Mouse (Mus musculus) MN1 (cell line): Measurements from ENCODE around the gene BC037034.

Source experiments
- DNase-seq: peaks from one replicate; pipeline ENCODE4 v3.0.0-alpha.2; 2016; ENCODE audit warnings: low spot score

Gene BC037034

DNA sequence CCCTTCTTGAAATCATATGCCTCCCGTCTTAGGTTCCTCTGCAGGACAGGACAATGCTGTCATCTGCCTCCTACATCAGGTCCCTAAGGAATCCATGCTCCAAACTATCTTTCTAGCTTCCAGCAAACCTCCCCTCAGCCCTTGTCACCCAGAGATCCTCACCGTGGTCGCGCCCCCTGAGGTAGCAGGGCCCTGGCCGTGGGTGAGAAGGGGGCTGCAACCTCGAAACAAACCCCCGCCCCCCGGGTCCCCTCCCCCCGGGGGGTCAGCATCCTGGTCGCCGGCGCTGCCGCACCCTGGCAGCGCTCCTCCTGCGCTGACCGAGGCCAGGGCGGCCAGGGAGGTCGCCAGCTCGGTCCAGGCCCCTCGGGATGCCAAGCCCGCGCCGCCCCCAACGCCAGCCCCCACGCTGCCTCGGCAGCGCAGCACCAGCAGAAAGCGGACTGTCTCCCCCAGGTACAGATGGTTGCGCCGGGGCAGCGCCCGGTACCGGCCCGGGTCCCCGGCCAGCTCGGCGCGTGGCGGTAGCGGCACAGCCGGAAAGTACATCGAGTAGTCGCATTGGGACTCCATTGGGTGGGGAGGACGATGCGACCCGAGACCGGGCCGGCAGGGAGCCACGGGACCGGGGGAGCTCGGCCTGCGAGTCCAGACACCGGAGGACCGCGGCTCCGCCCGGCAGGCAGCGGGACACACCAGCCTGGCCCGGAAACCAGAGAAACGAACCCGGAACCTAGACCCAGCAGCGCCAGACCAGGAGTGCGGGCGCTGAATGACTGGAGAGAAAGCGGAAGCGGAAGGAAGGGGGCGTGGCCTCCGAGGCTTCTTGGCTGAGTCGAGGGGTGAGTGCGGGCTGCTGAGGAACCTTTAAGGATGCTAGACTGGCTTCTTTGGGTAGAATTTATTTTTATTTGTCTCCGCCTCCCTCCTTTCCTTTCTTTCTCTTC lies at the start of gene BC037034:
Gene BC037034, minus strand, starts transcription at position 774 of the 947 bp plus-strand sequence.
- DNase-seq: peak; percentile 92

DNA sequence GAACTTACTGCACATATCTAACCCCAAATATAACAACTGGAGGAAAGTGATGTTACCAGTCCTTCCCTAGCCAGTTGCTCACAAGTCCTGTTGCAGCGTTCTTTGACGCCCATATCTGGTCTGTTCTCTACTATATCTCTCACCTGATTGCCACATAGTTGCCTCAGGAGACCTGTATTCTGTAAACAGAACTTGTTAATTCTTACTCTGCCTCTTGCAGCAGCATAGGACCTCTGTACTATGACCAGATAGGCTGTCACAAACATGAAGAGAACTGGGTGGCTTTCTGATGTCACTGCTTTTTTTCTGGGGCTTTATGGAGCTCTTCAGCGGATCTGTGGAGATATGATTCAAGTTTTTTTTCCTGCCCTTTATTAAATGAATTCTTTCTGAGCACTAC lies 49.0 kb upstream of the BC037034 start:
- DNase-seq: no peak

DNA sequence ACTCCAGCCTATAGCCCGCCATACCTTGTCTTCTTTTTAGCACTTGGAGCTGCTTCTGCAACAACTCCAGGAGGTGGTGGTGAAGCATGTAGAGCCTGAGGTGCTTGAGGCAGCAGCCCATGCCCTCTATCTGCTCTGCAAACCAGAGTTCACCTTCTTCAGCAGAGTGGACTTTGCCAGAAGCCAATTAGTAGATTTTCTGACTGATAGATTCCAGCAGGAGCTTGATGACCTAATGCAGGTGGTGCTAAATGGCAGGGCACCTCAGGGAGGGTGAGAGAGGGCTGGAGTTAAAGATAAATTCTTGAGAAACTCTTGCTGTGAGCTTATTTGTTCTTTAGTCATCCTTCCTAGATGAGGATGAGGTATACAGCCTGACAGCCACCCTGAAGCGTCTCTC lies 35.8 kb upstream of the BC037034 start:
- DNase-seq: no peak

DNA sequence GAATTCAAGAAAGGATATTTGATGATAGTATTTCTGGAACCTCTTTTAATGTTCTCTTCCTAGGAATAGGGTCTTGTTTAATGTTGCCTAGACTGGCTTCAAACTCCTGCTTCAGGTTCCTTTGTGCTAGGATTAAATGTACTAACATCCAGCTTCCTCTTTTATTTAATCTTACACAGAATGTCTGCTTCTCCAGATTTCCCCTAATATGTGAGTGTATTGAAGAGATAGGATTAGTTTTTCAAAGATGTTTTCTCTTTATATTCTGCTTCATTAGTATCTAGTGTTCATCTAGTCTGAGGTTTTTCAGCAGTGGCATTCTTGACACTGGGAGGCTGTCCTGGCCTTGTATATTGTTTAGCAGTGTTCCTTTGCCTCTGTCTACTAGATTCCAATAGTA lies 30.3 kb upstream of the BC037034 start:
- DNase-seq: no peak

DNA sequence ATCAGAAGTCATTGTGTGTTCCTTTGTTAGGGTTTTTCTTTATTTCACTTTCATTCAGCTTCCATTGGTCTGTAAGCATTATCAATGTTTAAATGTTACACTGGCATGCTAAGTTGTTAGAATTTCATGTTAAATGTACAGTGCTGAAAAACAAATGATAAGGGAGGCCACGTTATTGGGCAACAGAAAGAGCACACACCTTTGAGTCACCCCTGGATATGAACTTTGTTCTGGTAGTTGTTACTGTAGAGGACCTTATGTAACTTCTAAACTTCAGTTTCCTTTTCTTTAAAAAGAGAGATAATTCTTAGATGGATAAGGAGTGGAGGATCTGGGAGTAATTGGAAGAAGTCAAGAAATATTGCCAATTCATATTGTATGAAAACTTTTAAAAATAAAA lies 27.8 kb upstream of the BC037034 start:
- DNase-seq: no peak

DNA sequence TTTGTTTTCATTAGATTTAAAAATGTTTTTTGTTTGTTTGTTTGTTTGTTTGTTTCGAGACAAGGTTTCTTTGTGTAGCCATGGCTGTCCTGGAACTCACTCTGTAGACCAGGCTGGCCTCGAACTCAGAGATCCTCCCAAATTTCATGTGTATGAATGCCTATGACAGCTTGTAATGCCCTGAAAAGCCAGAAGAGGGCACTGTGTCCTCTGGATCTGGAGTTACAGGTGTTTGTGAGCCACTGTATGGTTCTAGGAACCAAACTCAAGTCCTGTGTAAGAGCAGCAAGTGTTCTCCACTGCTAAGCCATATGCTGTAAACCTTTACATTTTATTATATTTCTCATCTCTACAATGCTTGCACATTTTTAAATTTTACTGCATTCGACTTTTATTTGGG lies 24.0 kb upstream of the BC037034 start:
- DNase-seq: no peak

DNA sequence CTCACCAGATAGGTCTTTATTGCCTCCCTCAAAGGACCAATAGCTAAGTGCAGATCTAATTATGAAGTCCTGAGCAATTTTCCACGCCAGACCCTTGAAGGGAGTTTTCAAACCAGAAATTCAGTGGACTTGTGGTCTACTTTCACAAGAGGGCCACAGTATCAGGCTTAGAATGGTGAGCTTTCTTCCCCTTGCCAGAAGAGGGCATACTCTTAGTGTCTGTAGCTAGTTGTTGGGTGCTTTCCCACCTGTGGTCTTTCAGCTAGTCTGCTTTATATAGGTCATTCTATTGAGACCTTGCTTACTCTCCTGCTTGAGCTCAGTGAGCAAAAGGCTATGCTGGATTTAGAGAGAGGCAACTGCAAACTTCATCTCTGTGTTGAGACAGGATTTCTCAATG lies 19.7 kb upstream of the BC037034 start:
- DNase-seq: no peak

DNA sequence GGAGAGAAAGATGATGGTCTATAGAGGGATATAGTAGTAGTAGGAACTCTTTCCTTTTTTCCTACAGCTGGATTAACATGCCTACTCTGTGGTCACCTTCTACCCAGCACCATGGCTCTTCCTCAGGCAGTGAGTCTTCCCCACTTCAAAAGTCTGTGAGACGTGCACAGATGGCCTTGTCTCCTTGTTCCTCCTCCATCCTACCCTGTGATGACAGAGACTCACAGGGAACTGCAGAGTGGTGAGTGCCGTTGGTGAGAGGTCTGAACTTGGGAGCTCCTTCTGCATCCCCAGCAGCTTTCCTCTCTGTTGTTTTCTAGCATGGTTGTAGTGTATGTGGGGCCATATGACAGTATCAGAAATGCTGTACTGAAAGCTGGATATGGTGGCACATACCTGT lies 18.0 kb upstream of the BC037034 start:
- DNase-seq: no peak

DNA sequence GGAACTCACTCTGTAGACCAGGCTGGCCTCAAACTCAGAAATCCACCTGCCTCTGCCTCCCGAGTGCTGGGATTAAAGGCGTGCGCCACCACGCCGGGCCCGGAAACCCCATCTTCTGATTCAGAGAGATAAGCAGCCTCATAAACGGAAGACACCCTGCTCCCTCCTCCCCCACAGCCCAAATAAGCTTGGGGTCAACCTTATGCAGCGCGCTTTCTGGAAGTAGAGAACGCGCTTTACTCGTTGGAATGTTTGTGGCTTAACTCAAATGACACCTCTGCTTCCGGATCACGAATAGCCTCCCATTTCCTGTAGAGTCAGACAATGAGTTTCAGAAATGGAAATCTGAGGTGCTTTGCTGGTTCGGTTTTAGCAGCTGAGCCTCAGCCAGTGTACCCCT lies 17.0 kb upstream of the BC037034 start:
- no peak for DNase-seq

DNA sequence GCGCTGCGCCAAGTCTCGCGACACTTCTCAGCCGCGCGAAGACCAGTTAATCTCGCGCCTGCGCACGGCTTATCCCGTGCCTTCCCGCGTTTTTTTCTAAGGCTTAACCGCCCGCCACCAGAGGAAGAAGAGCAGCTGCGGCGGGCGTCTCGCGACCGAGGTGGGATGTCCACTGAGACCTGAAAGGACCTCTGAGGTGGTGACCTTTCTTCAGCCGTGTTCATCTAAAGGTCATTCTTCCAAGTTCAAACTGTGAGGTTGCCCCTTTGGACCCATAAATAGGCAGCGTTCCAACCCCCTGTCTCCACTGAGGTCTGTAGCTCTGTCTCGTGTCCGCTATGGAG lies 16.6 kb upstream of the BC037034 start:
- DNase-seq: no peak

DNA sequence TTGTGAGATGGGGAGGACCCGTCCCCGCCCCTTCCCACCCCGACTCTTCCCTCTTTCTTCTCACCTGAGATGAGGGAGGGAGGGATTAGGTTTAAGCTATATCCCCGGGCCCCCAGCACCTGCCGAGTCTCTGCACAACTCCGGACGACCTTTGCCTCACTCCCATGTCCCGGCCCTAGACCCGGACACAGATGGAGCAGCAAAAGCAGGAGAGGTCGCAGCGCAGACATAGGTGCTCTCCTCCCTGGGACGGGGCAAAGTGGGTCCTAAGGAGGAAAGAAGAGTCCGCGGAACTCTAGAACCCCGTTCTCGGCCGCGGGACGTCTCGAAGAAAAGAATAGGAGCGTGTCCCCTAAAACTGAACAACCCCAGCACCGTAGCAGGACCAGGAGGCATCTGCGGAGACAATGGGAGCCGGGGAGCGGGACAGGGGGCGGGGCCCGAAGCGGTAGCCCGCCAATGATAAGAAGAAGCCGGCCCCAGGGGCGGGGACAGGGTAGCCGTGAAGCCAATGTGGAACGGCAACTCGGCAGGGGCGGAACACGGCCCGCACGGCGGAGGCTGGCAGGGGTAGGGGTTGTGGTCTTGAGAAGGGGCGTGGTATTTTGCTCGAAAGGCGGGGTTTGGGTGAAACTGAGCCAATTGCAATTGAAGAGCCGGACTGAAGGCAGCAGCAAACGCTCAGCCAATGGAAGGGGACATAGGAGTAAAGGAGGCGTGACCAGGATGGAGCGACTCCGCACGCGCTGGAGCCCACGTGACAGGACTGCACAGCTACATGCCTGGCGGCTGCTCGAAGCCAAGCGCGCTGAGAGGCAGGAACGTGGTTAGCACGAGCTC lies 16.0 kb upstream of the BC037034 start, which contains the start of the genes Gm43720, Gpc2 and Stag3:
Gene Gm43720, minus strand, starts transcription at position 374 of the 840 bp plus-strand sequence.
Gene Gpc2, minus strand, starts transcription at position 421 of the 840 bp plus-strand sequence.
Gene Stag3, plus strand, starts transcription at position 656 of the 840 bp plus-strand sequence.
- no peak for DNase-seq

DNA sequence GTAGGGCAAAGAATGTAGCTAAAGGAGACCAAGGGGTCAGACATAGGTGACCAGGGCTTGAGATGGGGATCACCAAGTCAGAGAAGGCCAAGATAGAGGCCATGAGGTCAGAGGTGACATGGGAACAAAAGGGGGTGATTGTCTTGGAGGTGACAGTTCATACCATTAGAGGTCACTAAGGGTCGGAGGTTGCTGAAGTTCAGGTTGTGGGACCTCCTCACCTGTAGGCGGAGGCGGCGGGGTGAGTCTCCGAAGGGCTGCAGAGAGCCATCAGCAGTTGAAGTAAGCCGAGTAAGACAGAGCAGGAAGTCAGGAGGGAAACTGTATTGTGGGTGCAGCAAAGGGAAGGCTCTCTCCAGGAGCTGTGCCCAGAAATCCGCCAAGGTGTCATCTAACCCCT lies 14.2 kb upstream of the BC037034 start:
- DNase-seq: no peak

DNA sequence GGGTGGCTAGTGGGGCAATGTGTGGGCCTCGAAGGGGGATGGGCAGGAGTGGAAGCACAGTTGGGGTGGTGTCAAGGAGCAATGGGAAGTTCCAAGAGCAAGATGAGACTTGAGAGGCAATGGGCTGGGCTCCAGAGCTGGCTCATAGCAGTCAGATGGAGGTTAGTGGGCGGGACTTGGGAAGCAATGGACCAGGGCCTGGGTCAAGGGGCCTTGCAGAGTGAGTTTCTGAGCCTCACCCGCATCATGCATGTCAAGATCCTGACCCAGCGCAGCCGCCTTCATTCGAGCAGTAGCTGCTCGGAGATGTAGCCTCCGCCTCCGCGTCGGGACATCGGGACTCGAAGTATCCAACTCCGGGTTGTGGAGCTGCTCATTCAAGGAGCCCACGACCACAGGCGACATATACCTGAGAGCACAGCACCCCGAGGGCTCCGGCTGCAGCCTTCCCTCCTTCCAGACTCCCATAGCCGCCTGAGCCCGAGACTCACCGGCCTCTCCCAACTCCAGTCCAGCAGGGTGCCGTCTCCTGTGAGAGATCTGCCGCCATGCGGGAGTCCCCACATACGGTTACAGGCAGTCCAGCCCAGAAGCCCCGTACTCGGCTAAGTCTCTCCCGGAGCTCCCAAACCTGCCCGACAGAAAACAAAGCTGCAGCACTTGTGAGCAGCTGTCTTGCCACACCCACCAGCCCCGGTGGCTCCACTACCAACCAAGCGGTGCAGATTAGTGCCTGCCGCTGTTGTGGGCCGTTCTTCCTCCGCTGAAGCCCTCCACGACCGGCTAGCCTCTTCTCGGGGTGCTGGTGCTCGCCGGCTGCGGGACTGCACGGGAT lies 11.6 kb upstream of the BC037034 start:
- DNase-seq: no peak

DNA sequence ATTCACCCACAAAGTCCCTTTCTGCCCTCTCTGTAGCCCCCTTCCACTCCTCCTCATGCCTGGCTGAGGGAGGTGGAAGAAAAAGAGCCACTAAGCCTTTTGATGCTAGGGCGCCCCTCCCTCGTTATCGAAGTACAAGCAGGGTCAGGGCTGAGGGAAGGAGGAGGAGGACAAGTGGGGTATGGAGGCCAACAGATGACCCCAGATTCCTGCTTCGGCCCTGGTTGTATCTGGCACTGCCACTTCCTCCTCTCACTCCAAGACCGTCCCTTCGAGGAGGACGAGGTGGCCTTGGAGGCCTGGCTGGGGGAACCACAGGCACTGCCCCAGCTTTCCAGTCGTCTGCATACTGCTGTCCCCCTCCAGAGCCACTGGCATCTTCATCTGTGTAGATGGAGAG lies 10.4 kb upstream of the BC037034 start:
- DNase-seq: no peak

DNA sequence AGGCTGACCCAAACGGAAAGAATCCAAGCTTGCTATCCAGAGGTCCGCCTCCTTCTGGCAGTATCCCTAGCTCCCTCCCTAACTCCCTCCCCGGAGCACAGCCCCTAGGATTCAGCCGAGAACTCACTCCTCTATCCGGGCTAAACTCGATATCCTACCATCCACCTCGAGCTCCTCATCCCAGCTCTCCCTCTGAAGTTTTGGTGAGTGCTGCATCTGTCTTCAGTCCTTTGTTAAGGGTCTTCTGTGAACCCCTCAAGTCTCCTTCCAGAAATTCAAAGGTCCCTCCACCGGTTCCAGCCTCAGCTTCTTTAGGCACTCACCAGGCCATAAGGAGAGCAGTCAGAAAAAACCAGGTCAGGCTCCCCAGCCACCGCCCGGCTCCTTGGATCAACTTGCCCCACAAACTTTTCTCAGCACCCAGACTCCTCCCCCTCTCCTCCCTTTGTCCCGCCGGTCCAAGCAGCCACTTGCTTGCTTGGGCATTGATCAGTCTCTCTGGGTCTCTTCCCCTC lies 8.6 kb upstream of the BC037034 start, which contains the start of gene Gal3st4:
Gene Gal3st4, minus strand, starts transcription at position 432 of the 515 bp plus-strand sequence.
- DNase-seq: no peak

DNA sequence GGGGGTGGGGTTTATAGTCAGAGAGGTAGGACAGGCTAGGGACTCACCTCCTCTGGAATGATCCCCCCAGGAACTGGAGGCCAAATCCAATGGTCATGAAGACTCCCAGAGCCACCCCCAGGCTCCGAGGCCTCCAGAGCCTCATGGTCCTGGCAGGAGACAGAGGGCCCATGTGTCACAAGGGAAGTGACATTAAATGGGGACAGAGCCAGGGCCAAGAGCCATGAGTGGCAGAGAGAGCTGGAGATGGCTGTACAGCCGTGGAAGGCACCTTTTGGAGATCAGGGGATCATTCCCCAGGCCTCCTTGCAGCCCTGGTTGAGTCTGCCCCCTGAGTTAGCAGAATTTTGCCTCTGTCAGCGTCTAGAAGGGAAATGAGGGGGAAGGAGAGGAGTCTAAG lies 7.4 kb upstream of the BC037034 start:
- DNase-seq: no peak

DNA sequence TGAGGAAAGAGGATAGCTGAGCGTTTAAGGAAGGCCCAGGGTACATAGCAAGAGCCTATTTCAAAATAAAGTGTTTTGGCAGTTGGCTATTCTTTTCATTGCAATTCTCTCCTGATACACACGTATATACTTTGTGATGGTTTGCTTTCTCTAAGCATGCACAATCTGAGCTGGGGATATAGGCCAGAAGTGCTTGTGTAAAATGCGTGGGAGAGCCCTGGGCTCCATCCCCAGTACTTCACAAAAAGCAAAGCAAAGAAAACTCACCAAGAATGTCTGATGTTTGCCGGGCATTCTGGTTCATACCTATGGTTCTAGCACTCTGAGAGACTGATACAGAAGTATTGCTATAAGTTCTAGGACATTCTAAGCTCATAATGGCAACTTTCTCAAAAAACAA lies 5.1 kb upstream of the BC037034 start:
- no peak for DNase-seq

DNA sequence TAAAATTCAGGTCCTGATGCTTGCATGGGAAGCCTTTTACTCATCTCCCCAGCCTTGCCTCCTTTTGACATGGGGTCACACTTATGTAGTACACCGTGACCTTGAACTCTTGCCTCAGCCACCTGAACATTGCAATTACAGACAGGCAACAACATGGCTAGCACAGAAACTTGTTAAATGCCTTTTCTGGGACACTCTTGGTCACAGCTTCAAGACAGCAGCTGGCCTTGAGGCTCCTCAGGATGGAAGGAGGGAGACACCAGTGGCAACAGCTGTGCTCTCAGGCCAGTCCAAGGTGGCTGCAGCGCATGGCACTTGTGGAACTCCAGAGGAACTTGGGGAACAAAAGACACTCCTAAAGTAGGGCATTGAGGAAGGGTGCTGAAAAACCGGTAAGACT lies 3.3 kb upstream of the BC037034 start:
- DNase-seq: no peak

DNA sequence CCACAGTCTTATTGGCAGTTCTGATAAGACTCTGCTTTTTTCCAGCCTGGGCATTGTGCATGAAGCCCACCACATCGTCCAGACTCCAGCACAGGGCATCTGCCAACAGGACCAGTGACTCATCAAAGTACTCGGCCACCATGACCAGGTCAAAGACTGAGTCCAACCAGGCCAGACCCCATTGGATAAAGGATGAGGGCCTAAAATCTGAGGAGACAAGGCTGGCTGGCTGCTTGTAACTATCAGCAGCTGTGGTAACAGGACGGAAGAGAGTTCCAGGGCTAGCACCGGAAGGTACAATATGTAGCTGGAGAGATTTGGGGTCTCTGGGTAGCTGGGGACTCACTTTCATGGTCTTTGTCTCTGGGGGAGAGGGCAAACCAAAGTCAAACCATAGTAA lies 1.9 kb upstream of the BC037034 start:
- DNase-seq: no peak

DNA sequence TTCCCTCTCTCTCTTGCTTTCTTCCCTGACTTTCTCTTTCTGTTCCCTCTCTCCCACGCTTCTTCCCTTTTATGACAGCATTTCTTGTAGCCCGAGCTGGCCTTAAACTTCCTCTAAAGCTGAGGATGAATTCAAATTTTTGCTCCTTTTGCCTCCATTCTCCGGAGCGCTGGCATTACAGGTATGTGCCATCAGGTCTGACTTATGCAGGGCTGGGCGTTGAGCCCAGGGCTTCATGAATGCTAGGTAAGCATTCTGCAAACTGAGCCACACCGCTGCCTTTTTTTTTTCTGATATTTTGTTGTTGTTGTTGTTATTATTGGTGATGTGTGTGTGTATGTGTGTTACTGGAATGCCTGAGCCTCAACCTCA lies 360 bp upstream of the BC037034 start:
- no peak for DNase-seq

DNA sequence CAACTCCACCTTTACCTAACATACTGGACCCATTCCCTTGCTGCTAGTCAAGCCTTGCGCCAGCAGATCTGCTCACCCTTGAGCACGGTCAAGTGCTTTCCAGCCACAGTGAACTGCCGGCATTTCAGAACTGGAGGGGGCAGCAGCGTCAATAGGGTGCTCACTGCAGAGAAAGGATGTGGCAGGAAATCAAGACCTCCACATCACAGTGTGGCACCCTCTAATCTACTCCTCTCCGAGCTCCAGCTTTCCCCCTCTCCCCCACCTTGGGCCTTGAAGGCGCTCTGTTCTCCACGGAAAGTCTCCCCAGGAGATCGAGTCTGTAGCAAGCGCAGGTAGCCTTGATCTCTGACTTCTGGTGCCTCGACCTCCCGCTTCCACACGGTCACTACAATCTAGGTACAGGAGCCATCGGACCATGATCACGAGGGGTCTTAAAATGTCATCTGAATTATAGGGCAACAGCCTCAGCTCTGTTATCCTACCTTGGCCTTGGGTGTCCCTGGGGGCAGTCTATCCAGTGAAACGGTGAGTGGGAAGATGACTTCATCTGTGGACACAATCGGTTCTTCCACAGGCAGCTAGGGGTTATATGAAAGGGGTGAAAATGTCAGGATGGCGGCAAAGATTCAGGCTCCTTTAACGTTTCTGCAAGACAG lies 1.1 kb downstream of the BC037034 start:
- DNase-seq: no peak
